Mouse (Mus musculus) neural tube, embryonic 15.5 days (tissue): Measurements from ENCODE around the gene Rabgap1l. TPM values are rescaled to one million over a fixed set of nuclear protein-coding genes. Genes with fewer than 3 reads are reported as not detected.
"Not testable (repeated sequence)": the region's sequence is repeated elsewhere in the genome, so short reads cannot be mapped to it uniquely, and the experiment has no call there.

Source experiments
- ATAC-seq: fragments of 200-750 bp; cut with Nextera tagmentation; 2 replicates; pipeline ENCODE4 v1.8.0; 2017; ENCODE audit warnings: mild to moderate bottlenecking, moderate TSS enrichment, moderate library complexity; ENCODE audit not compliant: low FRiP score
- H3K27ac ChIP-seq: fragments of 300-500 bp; sonication (generic); replicated peaks from 2 replicates; pipeline ENCODE4 v1.5.1; 2015; ENCODE audit warnings: mild to moderate bottlenecking, inconsistent platforms
- H3K27me3 ChIP-seq: fragments of 300-500 bp; sonication (generic); replicated peaks from 2 replicates; pipeline ENCODE4 v1.6.1; 2015; ENCODE audit warnings: inconsistent platforms
- H3K36me3 ChIP-seq: fragments of 300-500 bp; sonication (generic); 2 replicates; pipeline ENCODE4 v1.6.1; 2015; ENCODE audit warnings: inconsistent platforms
- H3K4me1 ChIP-seq: fragments of 300-500 bp; sonication (generic); 2 replicates; pipeline ENCODE4 v1.6.1; 2015; ENCODE audit warnings: inconsistent platforms
- H3K4me2 ChIP-seq: fragments of 300-500 bp; sonication (generic); 2 replicates; pipeline ENCODE4 v1.6.1; 2015; ENCODE audit warnings: inconsistent platforms, mild to moderate bottlenecking, moderate library complexity
- H3K4me3 ChIP-seq: fragments of 300-500 bp; sonication (generic); replicated peaks from 2 replicates; pipeline ENCODE4 v1.5.1; 2015; ENCODE audit warnings: mild to moderate bottlenecking, inconsistent platforms
- H3K9ac ChIP-seq: fragments of 300-500 bp; sonication (generic); replicated peaks from 2 replicates; pipeline ENCODE4 v1.6.1; 2015; ENCODE audit warnings: mild to moderate bottlenecking, inconsistent platforms
- H3K9me3 ChIP-seq: fragments of 300-500 bp; sonication (generic); replicated peaks from 2 replicates; pipeline ENCODE4 v1.6.1; 2016; ENCODE audit warnings: inconsistent platforms
- WGBS: fragments of 180-500 bp; shearing (Covaris S2); methylation state at CpG from one replicate; pipeline ENCODE4 v1.1.7; 2015; ENCODE audit warnings: mixed read lengths; 5-methylcytosine and 5-hydroxymethylcytosine counted together
- polyA plus RNA-seq: library from polyadenylated mRNA; unstranded; fragments of >200 nt; fragmentation: Nextera tagmentation; extraction: Ambion mirVana; gene quantifications from 2 replicates; pipeline ENCODE4 v1.2.1, GENCODE M21; 2015

Gene Rabgap1l
- polyA plus RNA-seq, 1 experiment from 2014 or later, result 31.3 TPM

- H3K36me3 ChIP-seq, H3K9ac ChIP-seq, H3K27me3 ChIP-seq, ATAC-seq, H3K4me2 ChIP-seq, H3K9me3 ChIP-seq, H3K27ac ChIP-seq, H3K4me3 ChIP-seq: not testable (repeated sequence)
- peaks cover 10% of the 10 kb centered on the region for H3K4me1 ChIP-seq
- 86% methylated on average over 2 of the region's 2 CpGs for WGBS
Measured at GRCm38 (mm10) chr1:160282166-160282874, 510.7 kb downstream of the Rabgap1l start.

GRCm38 (mm10) chr1:160281337-160282084 is 511.5 kb downstream of the Rabgap1l start:
- peaks cover 2% of the 10 kb centered on the region for H3K4me1 ChIP-seq
- H3K9ac ChIP-seq, result no peak overlapping the region
- H3K4me2 ChIP-seq, result no peak overlapping the region
- H3K27ac ChIP-seq, result no peak overlapping the region
- H3K4me3 ChIP-seq, result no peak overlapping the region
- 64% methylated on average over 3 of the region's 3 CpGs for WGBS
- H3K27me3 ChIP-seq, result no peaks in the 10 kb centered on the region
- H3K36me3 ChIP-seq, result no peaks in the 10 kb centered on the region
- no peak for ATAC-seq
- no peaks in the 10 kb centered on the region for H3K9me3 ChIP-seq

DNA sequence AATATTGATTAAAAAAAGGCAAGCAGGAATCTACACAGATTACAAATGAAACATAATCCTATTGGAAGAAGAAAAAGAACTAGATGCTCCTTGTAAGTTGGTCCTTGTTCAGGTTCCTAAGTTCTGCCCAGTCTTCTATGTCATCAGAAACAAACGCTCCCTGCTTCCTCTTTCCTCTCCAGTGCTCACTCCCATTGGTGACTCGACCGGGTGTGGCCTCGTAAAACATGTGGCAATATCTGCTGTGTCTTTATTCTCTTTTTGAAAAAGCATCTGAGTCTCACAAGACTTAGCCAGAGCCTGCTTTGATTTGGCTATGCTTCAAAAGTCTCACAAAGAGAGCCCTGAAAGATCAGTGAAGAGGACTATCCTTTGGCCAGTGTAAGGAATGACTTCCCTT is 512.4 kb downstream of the Rabgap1l start:
- H3K4me1 ChIP-seq, result no peaks in the 10 kb centered on the region
- H3K36me3 ChIP-seq, result no peaks in the 10 kb centered on the region
- H3K9ac ChIP-seq, result no peak overlapping the region
- H3K27me3 ChIP-seq, result no peaks in the 10 kb centered on the region
- 72% methylated on average over 4 of the region's 4 CpGs for WGBS
- no peak overlapping the region for H3K27ac ChIP-seq
- H3K4me3 ChIP-seq, result no peak overlapping the region
- no peak overlapping the region for H3K4me2 ChIP-seq
- ATAC-seq, result no peak
- no peaks in the 10 kb centered on the region for H3K9me3 ChIP-seq

DNA sequence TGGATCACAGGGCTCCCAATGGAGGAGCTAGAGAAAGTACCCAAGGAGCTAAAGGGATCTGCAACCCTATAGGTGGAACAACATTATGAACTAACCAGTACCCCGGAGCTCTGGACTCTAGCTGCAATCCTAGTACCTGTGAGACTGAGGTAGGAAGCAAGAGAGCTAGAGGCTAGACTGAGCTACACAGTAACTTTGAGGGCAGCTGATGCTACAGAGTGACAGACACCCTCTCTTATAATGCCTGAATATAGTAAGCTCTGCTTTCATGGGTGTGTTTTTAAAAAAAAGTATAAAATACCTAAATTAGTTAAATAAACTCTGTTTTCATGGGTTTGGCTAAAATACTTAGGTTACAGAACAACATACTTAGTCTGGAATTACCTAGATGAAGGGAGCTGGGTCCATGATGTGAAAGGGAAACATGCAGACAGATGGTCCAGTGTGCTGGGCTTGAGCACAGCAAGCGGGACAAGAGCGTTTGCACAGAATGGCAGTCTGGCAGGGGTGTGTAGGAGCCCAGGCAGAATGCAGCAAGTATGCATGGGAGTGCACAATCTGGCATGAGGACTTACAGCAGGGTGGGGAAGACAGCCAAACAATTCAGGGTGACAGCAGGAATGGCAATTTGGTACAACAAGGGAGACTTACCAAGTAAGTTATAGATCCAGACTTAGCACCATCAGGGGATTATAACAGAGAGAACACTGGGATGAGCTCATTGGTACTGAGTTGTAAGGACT is 514.9 kb downstream of the Rabgap1l start:
- Histone ChIP-seq H3K27me3 (no peaks in the 10 kb centered on the region), H3K9ac (no peak overlapping the region), H3K4me2 (no peak overlapping the region), H3K4me1 (no peaks in the 10 kb centered on the region), H3K9me3 (no peaks in the 10 kb centered on the region), H3K4me3 (no peak overlapping the region), H3K27ac (no peak overlapping the region), H3K36me3 (no peaks in the 10 kb centered on the region)
- ATAC-seq, result peak; percentile 56; the same call in 1 of the 2 replicates
- WGBS, result 64% methylated on average over 3 of the region's 3 CpGs

- Histone ChIP-seq H3K9ac (no peak overlapping the region), H3K27me3 (no peaks in the 10 kb centered on the region), H3K27ac (no peak overlapping the region), H3K36me3 (no peaks in the 10 kb centered on the region), H3K4me3 (no peak overlapping the region), H3K4me2 (no peak overlapping the region), H3K4me1 (no peaks in the 10 kb centered on the region), H3K9me3 (no peaks in the 10 kb centered on the region)
- WGBS, result 76% methylated on average over 2 of the region's 2 CpGs
- ATAC-seq, result no peak
Measured at GRCm38 (mm10) chr1:160275248-160275647, 517.8 kb downstream of the Rabgap1l start.

- Histone ChIP-seq H3K9me3 (no peaks in the 10 kb centered on the region), H3K4me3 (no peak overlapping the region), H3K4me1 (no peaks in the 10 kb centered on the region), H3K36me3 (no peaks in the 10 kb centered on the region), H3K27ac (no peak overlapping the region), H3K4me2 (no peak overlapping the region), H3K9ac (no peak overlapping the region), H3K27me3 (no peaks in the 10 kb centered on the region)
- WGBS, result 83% methylated on average over 7 of the region's 7 CpGs
- ATAC-seq, result no peak
Measured at GRCm38 (mm10) chr1:160273133-160273743, 519.8 kb downstream of the Rabgap1l start.

- H3K36me3 ChIP-seq, result no peaks in the 10 kb centered on the region
- no peak for ATAC-seq
- no peaks in the 10 kb centered on the region for H3K27me3 ChIP-seq
- no peak overlapping the region for H3K4me3 ChIP-seq
- no peak overlapping the region for H3K9ac ChIP-seq
- no peaks in the 10 kb centered on the region for H3K9me3 ChIP-seq
- H3K4me1 ChIP-seq, result no peaks in the 10 kb centered on the region
- no peak overlapping the region for H3K4me2 ChIP-seq
- WGBS, result 64% methylated on average over 1 of the region's 1 CpGs
- H3K27ac ChIP-seq, result no peak overlapping the region
Measured at GRCm38 (mm10) chr1:160271282-160271967, 521.6 kb downstream of the Rabgap1l start.

DNA sequence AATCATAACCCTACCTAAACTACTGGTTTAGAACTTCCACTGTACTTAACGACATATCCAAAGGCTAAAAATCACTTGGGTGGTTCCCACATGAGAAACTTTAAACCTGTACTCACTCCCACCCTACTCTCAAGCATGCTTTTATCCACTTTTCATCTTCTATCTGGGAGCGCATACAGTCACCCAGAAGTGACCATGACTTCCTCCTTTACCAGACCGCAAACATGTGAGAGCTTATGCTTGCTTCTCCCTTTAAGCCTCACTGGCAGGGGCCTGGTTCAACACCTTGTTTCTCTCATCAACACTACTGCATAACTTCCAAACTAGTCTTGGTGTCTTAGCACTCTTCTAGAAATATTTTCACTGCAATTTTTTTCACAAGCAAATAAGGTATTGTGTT is 524.7 kb downstream of the Rabgap1l start:
- no peaks in the 10 kb centered on the region for H3K4me1 ChIP-seq
- H3K9me3 ChIP-seq, result no peaks in the 10 kb centered on the region
- no peak overlapping the region for H3K4me2 ChIP-seq
- 94% methylated on average over 3 of the region's 3 CpGs for whole genome bisulfite sequencing
- H3K4me3 ChIP-seq, result no peak overlapping the region
- no peak overlapping the region for H3K9ac ChIP-seq
- H3K36me3 ChIP-seq, result no peaks in the 10 kb centered on the region
- H3K27ac ChIP-seq, result no peak overlapping the region
- ATAC-seq, result no peak
- H3K27me3 ChIP-seq, result no peaks in the 10 kb centered on the region

DNA sequence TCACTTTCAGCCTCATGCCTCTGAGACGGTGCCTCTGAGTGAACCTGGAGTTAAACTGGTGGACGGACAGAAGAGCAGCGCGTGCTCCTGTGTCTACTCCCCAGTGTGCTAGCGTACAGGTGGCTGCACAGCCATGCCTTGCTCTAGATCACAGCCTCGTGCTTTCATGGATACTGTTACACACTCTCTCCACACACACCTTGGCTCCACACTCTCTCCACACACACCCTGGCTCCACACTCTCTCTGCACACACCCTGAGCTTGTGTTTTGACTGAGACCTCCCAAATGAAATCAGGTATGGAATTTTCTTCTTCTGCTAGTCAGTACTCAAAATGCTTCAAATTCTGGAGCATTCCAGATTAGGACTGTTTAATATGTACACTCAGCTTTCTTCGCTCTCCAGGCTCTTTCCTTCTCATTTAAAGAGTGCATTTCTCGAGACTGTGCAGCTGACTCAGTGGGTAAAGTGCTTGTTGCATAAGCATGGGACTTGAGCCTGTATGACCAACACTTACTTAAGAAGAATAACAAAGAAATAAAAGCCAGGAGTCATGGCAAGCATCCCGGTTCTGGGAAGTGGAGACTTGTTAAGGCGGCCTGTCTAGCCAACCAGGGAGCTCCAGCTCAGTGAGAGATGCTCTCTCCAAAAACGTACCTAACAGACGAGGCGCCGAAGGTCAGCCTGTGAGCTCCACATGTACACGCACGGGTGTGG is 529.2 kb downstream of the Rabgap1l start:
- ATAC-seq, result no peak
- peaks cover 17% of the 10 kb centered on the region for H3K4me1 ChIP-seq

DNA sequence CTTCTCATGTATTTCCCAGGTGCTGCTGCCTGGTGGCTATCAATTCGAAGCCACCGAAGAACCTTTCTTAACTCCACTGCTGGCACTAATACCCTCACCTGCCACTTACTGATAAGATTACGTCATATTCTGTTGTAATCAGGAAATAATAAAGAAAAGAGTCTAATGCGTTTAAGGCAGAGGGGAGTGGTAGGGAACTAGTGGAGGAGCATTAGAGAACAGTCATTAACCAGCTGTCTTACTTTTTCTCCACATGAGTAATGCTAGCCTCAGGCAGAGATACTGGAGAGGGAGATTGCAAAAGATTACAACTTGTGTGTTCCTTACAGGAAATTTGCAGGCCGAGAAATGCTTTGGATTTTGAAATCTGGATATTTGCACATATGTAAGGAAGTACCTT is 530.0 kb downstream of the Rabgap1l start:
- H3K36me3 ChIP-seq, result no peaks in the 10 kb centered on the region
- no peaks in the 10 kb centered on the region for H3K27me3 ChIP-seq
- no peaks in the 10 kb centered on the region for H3K9me3 ChIP-seq
- no peak overlapping the region for H3K27ac ChIP-seq
- no peak overlapping the region for H3K4me2 ChIP-seq
- WGBS, result 80% methylated on average over 5 of the region's 5 CpGs
- no peak for ATAC-seq
- H3K9ac ChIP-seq, result no peak overlapping the region
- H3K4me1 ChIP-seq, result peaks cover 17% of the 10 kb centered on the region
- H3K4me3 ChIP-seq, result no peak overlapping the region

More for the DNA sequence above, 529.2 kb downstream of the Rabgap1l start:
- Histone ChIP-seq H3K9me3 (no peaks in the 10 kb centered on the region), H3K36me3 (no peaks in the 10 kb centered on the region), H3K27ac (no peak overlapping the region), H3K4me3 (no peak overlapping the region), H3K27me3 (no peaks in the 10 kb centered on the region), H3K4me2 (no peak overlapping the region), H3K9ac (no peak overlapping the region)
- WGBS, result 88% methylated on average over 16 of the region's 16 CpGs

DNA sequence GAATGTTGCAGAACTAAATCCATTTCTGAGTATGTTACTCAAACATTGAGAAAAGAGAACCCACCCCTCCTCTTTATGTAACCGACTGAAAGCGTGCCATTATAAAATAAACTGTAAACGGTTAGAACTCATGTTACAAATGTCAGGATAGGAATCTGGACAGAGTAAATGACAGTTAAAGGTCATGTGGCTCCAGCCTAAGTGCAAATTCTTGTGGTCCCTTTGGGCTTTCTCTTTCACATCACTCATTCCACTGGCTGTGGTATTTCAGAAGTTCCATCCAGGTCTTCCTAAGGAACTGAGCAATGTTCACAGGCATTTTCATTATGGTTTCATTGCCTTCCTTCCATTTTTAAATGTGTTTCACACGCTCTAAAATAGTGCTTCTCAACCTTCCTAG is 530.6 kb downstream of the Rabgap1l start:
- no peak overlapping the region for H3K4me3 ChIP-seq
- no peaks in the 10 kb centered on the region for H3K36me3 ChIP-seq
- no peak for ATAC-seq
- no peak overlapping the region for H3K4me2 ChIP-seq
- H3K4me1 ChIP-seq, result peaks cover 17% of the 10 kb centered on the region
- no peak overlapping the region for H3K27ac ChIP-seq
- H3K27me3 ChIP-seq, result no peaks in the 10 kb centered on the region
- WGBS, result 86% methylated on average over 4 of the region's 4 CpGs
- no peaks in the 10 kb centered on the region for H3K9me3 ChIP-seq
- H3K9ac ChIP-seq, result no peak overlapping the region
